Mouse (Mus musculus): ENCODE measurements around the gene Crhr1. TPM values are rescaled to one million over a fixed set of nuclear protein-coding genes. Genes with fewer than 3 reads are reported as not detected.
"Not testable (repeated sequence)": the region's sequence is repeated elsewhere in the genome, so short reads cannot be mapped to it uniquely, and the experiment has no call there.

Gene Crhr1
- polyA plus RNA-seq, 1 experiment from 2014 or later = 10.2 TPM

DNA sequence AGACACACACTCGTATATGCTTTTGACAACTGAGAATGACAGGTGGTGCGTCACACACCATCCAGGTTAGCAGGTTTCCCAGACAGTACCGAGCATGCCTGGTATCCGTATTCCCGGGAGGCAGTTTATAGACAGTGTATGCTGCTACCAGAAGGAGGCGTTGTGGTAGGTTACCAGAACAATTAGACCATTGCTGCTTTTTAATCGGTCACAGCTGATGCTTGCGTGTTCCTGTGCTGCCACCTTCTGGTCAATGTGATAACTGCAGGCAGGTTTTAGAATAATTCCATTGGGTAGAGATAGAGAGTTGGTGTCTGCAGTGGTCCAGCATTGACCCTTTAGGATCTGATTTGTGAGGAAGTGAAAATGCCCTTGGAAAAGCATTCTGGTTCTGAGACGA, 63.1 kb downstream of the Crhr1 start:
- no peaks in the 10 kb centered on the region for H3K9me3 ChIP-seq (ENCODE audit: control insufficient read depth, low read length)
- 7% methylated on average over 9 of the region's 9 CpGs for WGBS
- H3K27me3 ChIP-seq (replicated peaks; ENCODE audit: control insufficient read depth, insufficient read depth, low read length) = peaks cover 11% of the 10 kb centered on the region; the same call in 1 of the 2 replicates
- H3K9ac ChIP-seq (ENCODE audit: low read depth, low read length) = 0 out of 2 replicates have a peak overlapping the region, but pooled peaks have one; percentile 35
- no peaks in the 10 kb centered on the region for H3K36me3 ChIP-seq (ENCODE audit: control insufficient read depth, insufficient read depth, low read length)
- H3K27ac ChIP-seq (ENCODE audit: low read depth, low read length) = no peak overlapping the region
- no peak overlapping the region for H3K4me3 ChIP-seq (ENCODE audit: low read length)
- peak; percentile 79 for ATAC-seq
- peak overlapping the region; percentile 45 for H3K4me2 ChIP-seq (ENCODE audit: low read length)
- H3K4me1 ChIP-seq (ENCODE audit: control insufficient read depth, insufficient read depth, low read depth, low read length) = no peaks in the 10 kb centered on the region

DNA sequence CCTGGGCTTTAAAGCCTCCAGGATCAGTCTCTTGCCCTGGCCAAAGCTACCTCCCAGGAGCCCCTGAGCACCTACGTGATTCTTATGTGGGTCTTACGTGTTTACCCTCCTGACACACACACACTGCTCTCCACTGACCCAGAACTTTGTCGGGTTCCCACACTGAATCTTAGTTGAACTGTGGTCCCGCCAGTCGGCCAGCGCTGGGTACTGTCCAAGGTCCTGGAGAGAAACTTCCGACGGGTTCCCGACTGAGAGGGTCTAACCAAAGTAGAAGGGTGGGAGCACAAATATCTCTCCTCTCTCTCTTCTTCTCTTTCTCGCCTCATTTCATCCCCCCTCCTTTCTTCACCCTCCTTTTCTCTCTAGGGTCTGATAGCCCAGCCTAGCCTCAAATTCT, 65.2 kb downstream of the Crhr1 start:
- H3K4me3 ChIP-seq (ENCODE audit: low read length) = no peak overlapping the region
- no peak for ATAC-seq
- WGBS = 11% methylated on average over 10 of the region's 10 CpGs
- no peaks in the 10 kb centered on the region for H3K4me1 ChIP-seq (ENCODE audit: control insufficient read depth, insufficient read depth, low read depth, low read length)
- no peaks in the 10 kb centered on the region for H3K9me3 ChIP-seq (ENCODE audit: control insufficient read depth, low read length)
- H3K27me3 ChIP-seq (replicated peaks; ENCODE audit: control insufficient read depth, insufficient read depth, low read length) = peaks cover 11% of the 10 kb centered on the region; the same call in 1 of the 2 replicates
- H3K4me2 ChIP-seq (ENCODE audit: low read length) = no peak overlapping the region
- H3K36me3 ChIP-seq (ENCODE audit: control insufficient read depth, insufficient read depth, low read length) = no peaks in the 10 kb centered on the region
- no peak overlapping the region for H3K9ac ChIP-seq (ENCODE audit: low read depth, low read length)
- no peak overlapping the region for H3K27ac ChIP-seq (ENCODE audit: low read depth, low read length)

DNA sequence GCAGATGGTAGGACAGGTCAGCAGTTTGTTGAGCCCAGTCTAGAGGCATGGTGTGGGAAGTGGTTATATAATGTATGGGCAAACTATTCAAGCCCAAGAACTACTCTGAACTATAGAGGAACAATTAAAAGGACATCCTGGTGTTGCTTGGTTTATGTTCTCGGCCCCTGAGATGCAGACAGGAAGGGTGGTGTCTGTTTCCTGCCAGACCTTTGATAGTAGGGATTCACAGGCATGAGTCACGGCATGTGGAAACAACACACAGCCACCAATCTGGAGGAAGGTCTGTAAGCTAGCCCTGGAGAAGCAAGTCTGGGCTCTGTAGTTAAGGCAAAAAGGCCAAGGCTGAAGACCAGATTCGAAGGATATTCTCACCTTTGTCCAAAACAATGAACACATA, 70.6 kb downstream of the Crhr1 start:
- Histone ChIP-seq H3K9ac (ENCODE audit: low read depth, low read length) (no peak overlapping the region), H3K36me3 (ENCODE audit: control insufficient read depth, insufficient read depth, low read length) (no peaks in the 10 kb centered on the region), H3K4me3 (ENCODE audit: low read length) (no peak overlapping the region), H3K4me1 (ENCODE audit: control insufficient read depth, insufficient read depth, low read depth, low read length) (no peaks in the 10 kb centered on the region), H3K9me3 (ENCODE audit: control insufficient read depth, low read length) (no peaks in the 10 kb centered on the region), H3K4me2 (ENCODE audit: low read length) (no peak overlapping the region), H3K27me3 (replicated peaks; ENCODE audit: control insufficient read depth, insufficient read depth, low read length) (peaks cover 2% of the 10 kb centered on the region; the same call in 1 of the 2 replicates), H3K27ac (ENCODE audit: low read depth, low read length) (no peak overlapping the region)
- ATAC-seq = no peak
- WGBS = 73% methylated on average over 3 of the region's 3 CpGs

DNA sequence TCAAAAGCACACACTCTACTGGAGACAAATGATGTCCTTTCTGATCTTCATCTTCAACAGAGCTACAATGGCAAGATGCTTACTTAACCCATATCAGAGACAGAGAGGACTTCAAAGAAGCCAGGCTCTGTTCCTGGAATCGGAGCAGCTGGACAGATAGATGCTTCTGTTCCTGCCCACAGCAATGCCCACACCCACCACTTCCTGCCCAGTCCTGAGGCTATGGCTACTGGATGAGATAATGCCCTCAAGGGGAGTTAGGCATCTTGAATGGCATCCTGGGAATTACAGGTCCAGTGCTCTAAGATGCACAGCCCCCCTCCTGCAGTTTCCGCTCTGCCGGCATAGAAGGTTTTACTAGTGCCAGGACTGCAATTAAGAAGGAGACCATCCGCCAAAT, 73.9 kb downstream of the Crhr1 start:
- Histone ChIP-seq H3K27ac (ENCODE audit: low read depth, low read length) (no peak overlapping the region), H3K27me3 (replicated peaks; ENCODE audit: control insufficient read depth, insufficient read depth, low read length) (no peaks in the 10 kb centered on the region), H3K9me3 (ENCODE audit: control insufficient read depth, low read length) (no peaks in the 10 kb centered on the region), H3K4me1 (ENCODE audit: control insufficient read depth, insufficient read depth, low read depth, low read length) (no peaks in the 10 kb centered on the region), H3K4me2 (ENCODE audit: low read length) (no peak overlapping the region), H3K36me3 (ENCODE audit: control insufficient read depth, insufficient read depth, low read length) (no peaks in the 10 kb centered on the region), H3K4me3 (ENCODE audit: low read length) (no peak overlapping the region), H3K9ac (ENCODE audit: low read depth, low read length) (no peak overlapping the region)
- WGBS = 72% methylated on average over 4 of the region's 4 CpGs
- ATAC-seq = no peak

GRCm38 (mm10) chr11:104209041-104209440, 76.4 kb downstream of the Crhr1 start:
- Histone ChIP-seq H3K9me3 (ENCODE audit: control insufficient read depth, low read length) (no peaks in the 10 kb centered on the region), H3K27me3 (replicated peaks; ENCODE audit: control insufficient read depth, insufficient read depth, low read length) (no peaks in the 10 kb centered on the region), H3K4me2 (ENCODE audit: low read length) (no peak overlapping the region), H3K27ac (ENCODE audit: low read depth, low read length) (no peak overlapping the region), H3K4me3 (ENCODE audit: low read length) (no peak overlapping the region), H3K36me3 (ENCODE audit: control insufficient read depth, insufficient read depth, low read length) (no peaks in the 10 kb centered on the region), H3K4me1 (ENCODE audit: control insufficient read depth, insufficient read depth, low read depth, low read length) (no peaks in the 10 kb centered on the region), H3K9ac (ENCODE audit: low read depth, low read length) (no peak overlapping the region)
- 78% methylated on average over 3 of the region's 3 CpGs for WGBS
- no peak for ATAC-seq

DNA sequence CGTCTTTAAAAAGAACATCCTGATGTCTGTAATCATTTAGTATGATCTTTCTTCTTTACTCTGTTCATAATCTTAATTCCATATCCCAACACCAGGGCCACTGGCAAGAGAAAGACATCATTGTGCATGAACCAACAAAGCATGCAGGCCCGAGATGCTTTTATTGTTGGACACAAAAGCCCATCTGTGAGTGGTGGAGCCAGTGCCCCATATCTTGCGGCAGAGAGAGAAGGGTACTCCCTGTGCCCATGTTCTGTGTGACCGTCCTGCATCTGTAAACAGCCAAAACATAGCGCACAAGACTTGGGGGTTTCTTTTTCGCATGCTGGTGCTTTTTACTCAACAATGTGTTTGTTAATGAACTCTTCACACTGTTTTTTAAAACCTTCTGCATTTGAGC, 78.6 kb downstream of the Crhr1 start:
- no peaks in the 10 kb centered on the region for H3K36me3 ChIP-seq (ENCODE audit: control insufficient read depth, insufficient read depth, low read length)
- no peaks in the 10 kb centered on the region for H3K27me3 ChIP-seq (replicated peaks; ENCODE audit: control insufficient read depth, insufficient read depth, low read length)

DNA sequence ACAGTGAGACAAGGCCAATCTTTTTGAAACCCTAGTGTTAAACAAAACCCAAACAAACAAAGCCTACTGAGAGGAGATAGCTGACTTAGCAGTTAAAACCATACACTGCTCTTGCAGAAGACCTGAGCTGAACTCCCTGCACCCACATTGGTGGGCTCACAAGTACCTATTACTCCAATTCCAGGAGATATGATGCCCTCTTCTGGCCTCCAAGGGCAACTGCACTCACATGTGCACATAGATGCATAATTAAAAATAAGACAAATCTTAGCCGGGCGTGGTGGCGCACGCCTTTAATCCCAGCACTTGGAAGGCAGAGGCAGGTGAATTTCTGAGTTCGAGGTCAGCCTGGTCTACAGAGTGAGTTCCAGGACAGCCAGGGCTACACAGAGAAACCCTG, 81.5 kb downstream of the Crhr1 start:
- not testable (repeated sequence) for H3K9ac ChIP-seq (ENCODE audit: low read depth, low read length); H3K9me3 ChIP-seq (ENCODE audit: control insufficient read depth, low read length); H3K27me3 ChIP-seq (replicated peaks; ENCODE audit: control insufficient read depth, insufficient read depth, low read length); H3K27ac ChIP-seq (ENCODE audit: low read depth, low read length); H3K4me1 ChIP-seq (ENCODE audit: control insufficient read depth, insufficient read depth, low read depth, low read length); ATAC-seq; H3K4me2 ChIP-seq (ENCODE audit: low read length); H3K4me3 ChIP-seq (ENCODE audit: low read length); H3K36me3 ChIP-seq (ENCODE audit: control insufficient read depth, insufficient read depth, low read length)
- 98% methylated on average over 5 of the region's 5 CpGs for WGBS

More for the DNA sequence above, 78.6 kb downstream of the Crhr1 start:
- Histone ChIP-seq H3K4me3 (ENCODE audit: low read length) (no peak overlapping the region), H3K9me3 (ENCODE audit: control insufficient read depth, low read length) (no peaks in the 10 kb centered on the region), H3K4me1 (ENCODE audit: control insufficient read depth, insufficient read depth, low read depth, low read length) (no peaks in the 10 kb centered on the region), H3K9ac (ENCODE audit: low read depth, low read length) (no peak overlapping the region), H3K4me2 (ENCODE audit: low read length) (no peak overlapping the region), H3K27ac (ENCODE audit: low read depth, low read length) (no peak overlapping the region)
- 79% methylated on average over 6 of the region's 6 CpGs for WGBS
- ATAC-seq = no peak

DNA sequence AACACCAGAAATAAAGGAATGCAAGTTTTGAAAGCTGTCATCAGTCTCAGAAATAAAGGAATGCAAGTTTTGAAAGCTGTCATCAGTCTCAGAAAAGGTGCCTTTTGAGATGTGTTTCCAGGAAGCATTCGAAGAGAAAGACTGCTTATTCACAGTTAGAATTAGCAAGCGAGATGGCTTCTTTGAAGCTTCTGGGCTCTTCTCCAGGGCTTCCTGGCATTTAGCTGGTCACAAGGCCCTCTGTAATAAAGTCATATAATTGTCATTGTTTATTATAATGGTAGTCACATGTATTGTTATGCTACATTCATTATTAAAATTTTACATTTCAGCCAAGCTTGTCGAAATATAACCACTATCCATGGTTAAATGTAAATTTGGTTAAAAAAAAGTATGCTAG, 85.4 kb downstream of the Crhr1 start:
- no peaks in the 10 kb centered on the region for H3K9me3 ChIP-seq (ENCODE audit: control insufficient read depth, low read length)
- WGBS = 70% methylated on average over 3 of the region's 3 CpGs
- H3K27ac ChIP-seq (ENCODE audit: low read depth, low read length) = no peak overlapping the region
- H3K4me2 ChIP-seq (ENCODE audit: low read length) = no peak overlapping the region
- no peaks in the 10 kb centered on the region for H3K36me3 ChIP-seq (ENCODE audit: control insufficient read depth, insufficient read depth, low read length)
- no peaks in the 10 kb centered on the region for H3K4me1 ChIP-seq (ENCODE audit: control insufficient read depth, insufficient read depth, low read depth, low read length)
- ATAC-seq = no peak
- no peaks in the 10 kb centered on the region for H3K27me3 ChIP-seq (replicated peaks; ENCODE audit: control insufficient read depth, insufficient read depth, low read length)
- no peak overlapping the region for H3K4me3 ChIP-seq (ENCODE audit: low read length)
- no peak overlapping the region for H3K9ac ChIP-seq (ENCODE audit: low read depth, low read length)

GRCm38 (mm10) chr11:104220291-104220690, 87.6 kb downstream of the Crhr1 start:
- Histone ChIP-seq H3K4me2 (ENCODE audit: low read length) (no peak overlapping the region), H3K4me3 (ENCODE audit: low read length) (no peak overlapping the region), H3K9me3 (ENCODE audit: control insufficient read depth, low read length) (no peaks in the 10 kb centered on the region), H3K27ac (ENCODE audit: low read depth, low read length) (no peak overlapping the region), H3K9ac (ENCODE audit: low read depth, low read length) (no peak overlapping the region), H3K36me3 (ENCODE audit: control insufficient read depth, insufficient read depth, low read length) (no peaks in the 10 kb centered on the region), H3K27me3 (replicated peaks; ENCODE audit: control insufficient read depth, insufficient read depth, low read length) (no peaks in the 10 kb centered on the region), H3K4me1 (ENCODE audit: control insufficient read depth, insufficient read depth, low read depth, low read length) (no peaks in the 10 kb centered on the region)
- 69% methylated on average over 4 of the region's 4 CpGs for WGBS
- no peak for ATAC-seq

DNA sequence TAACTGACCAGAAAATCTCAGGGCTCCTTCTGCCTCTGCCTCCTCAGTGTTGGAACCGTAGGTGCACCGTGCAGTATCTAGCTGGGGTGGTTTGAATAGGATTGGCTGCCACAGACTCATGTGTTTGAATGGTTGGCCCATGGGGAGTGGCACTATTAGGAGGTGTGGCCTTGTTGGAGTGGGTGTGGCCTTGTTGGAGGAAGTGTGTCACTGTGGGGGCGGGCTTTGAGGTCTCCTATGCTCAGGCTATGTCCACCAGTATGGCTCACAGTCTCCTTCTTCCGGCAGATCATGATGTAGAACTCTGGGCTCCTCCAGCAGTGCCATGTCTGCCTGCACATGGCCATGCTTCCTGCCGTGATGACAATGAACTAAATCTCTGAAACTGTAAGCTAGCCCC, 89.1 kb downstream of the Crhr1 start:
- H3K9ac ChIP-seq (ENCODE audit: low read depth, low read length) = no peak overlapping the region
- H3K4me3 ChIP-seq (ENCODE audit: low read length) = no peak overlapping the region
- no peak overlapping the region for H3K4me2 ChIP-seq (ENCODE audit: low read length)
- no peaks in the 10 kb centered on the region for H3K27me3 ChIP-seq (replicated peaks; ENCODE audit: control insufficient read depth, insufficient read depth, low read length)
- no peaks in the 10 kb centered on the region for H3K9me3 ChIP-seq (ENCODE audit: control insufficient read depth, low read length)
- H3K36me3 ChIP-seq (ENCODE audit: control insufficient read depth, insufficient read depth, low read length) = no peaks in the 10 kb centered on the region
- H3K27ac ChIP-seq (ENCODE audit: low read depth, low read length) = no peak overlapping the region
- no peak for ATAC-seq
- WGBS = 77% methylated on average over 5 of the region's 5 CpGs
- H3K4me1 ChIP-seq (ENCODE audit: control insufficient read depth, insufficient read depth, low read depth, low read length) = no peaks in the 10 kb centered on the region
